Mouse (Mus musculus): ENCODE measurements around the gene Neurog3.

Gene Neurog3

DNA sequence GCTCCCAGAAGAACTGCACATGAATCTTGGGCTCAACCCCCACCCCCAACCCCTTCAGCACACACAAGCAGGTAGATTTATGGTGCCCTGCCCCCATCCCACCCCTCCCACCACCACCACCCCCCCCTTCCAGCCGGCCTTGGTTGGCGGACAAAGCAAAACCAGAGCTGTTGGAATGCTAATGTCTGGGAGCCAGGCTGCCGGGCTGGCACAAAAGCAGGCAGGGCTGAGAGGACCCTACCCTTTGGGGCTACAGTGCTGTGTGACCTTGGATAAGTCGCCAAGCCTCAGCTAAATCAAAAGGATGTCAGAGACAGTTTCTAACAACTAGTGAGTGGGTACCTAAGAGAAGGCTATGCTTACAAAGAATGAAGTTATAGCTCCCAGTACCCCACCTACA lies 4.3 kb downstream of the Neurog3 start:
- no peak for DNase-seq (ENCODE audit: extremely low spot score, low spot score)

DNA sequence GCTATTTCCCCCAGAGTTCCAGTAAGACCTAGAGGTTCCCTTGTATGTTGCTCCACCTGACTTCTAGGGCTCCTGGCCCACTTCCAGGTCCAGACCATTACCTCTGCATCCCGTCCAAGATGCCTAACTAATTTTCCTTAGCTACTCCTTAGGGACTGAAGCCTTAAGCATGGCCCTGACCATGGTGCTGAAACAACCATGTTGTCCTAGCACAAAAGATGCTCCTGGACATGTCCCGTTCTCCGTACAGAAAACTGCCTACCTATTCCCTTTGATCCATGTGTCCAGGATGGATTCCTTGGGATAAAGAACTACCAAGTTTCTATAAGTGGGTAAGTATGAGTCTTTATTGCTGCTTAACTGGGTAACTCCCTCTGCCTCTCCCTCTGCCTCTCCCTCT lies 5.2 kb downstream of the Neurog3 start:
- no peak for DNase-seq (ENCODE audit: extremely low spot score, low spot score)

DNA sequence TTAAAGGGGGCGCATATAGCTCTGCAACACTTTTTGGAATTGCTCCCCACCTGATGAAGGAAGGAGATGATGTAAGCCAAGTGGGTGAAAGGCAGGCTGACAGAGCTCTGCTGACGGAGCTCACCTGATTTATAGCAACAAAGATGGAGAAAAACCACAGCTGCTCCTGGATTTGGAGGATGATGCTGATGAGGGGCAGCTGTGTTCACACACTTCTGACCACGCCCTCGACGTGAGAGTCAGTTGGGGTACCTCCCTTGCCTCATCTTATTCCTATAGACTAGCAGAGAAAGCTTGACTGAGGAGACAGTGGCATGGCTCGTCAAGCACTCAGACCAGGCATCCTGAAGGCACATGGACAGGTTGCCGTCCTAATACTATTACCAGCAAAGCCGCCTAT lies 10.9 kb downstream of the Neurog3 start, which contains the start of gene Fam241b:
Gene Fam241b, minus strand, starts transcription at position 101 of the 400 bp plus-strand sequence.
- DNase-seq (ENCODE audit: extremely low spot score, low spot score), result no peak

DNA sequence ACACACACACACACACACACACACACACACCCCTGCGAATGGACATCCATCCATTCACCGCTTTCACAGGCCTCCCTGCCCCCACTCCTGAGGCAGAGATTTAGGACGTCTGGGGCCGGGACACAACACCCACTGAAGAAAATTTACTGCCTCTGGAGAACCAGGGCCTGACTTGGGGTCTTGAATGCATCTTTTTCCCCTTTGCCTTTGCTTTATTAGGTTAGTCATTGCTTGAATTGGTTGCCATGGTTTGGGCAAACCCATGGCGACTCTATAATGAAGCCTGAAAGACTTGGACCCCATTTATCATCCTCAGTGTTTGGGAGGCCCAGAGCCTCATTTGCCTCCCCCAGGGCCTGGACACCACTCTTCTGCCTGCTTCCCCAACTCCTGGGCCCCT lies 13.1 kb downstream of the Neurog3 start:
- peak; percentile 53 for DNase-seq (ENCODE audit: extremely low spot score, low spot score)

DNA sequence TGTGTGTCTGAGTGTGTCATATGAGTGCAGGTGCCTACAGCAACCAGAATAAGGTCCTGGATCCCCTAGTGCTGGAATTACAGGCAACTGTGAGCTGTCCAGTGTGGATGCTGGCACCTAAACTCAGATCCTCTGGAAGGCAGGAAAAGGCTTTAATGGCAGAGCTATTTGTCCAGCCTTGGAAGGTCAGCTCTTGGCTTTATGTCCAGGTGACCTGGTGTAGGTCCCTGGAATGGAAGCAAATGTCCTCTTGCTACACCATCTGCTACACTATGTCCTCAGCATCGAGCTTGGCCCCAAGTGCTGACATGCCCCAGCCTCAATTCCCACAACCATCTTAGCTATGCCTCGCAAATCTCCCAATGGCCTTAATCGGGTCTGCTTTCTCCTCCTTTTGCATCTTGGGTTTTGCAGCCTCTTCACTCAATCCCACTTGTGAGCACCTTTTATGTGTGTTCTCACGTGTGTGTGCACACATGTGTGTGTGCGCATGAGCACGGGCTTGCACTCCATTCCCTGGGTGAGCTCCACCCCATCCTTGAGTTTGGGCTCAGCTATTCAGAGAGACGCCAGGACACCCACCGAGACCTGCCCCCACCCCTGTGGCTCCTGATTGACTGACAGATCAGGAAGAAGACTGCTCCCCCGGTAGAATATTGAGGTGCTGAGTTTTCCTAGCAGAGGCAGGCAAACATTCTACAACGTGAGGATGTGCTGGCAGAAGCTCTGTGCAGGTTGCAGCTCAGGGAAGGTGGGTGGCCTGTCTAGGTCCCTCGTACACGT lies 14.8 kb downstream of the Neurog3 start:
- no peak for DNase-seq (ENCODE audit: extremely low spot score, low spot score)

DNA sequence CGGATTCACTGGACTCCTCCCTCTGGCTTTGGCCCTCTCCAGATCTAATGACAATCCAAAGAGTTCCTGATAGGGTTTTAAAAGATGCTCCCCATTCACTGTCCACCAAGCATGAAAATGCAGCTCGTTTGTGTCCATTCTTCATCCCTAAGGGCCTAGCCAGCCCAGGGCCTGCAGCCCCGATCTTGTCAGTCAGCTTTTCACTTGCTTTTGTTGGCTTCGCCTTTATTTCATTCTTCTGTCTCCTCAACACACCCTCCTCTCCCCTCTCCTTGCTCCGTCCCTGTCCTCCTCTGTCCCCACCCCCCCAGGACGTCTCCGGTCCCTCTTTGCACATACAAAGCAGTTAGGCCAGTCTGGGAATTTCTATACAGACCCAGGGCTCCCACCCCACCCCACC lies 17.0 kb downstream of the Neurog3 start:
- DNase-seq (ENCODE audit: extremely low spot score, low spot score), result no peak

DNA sequence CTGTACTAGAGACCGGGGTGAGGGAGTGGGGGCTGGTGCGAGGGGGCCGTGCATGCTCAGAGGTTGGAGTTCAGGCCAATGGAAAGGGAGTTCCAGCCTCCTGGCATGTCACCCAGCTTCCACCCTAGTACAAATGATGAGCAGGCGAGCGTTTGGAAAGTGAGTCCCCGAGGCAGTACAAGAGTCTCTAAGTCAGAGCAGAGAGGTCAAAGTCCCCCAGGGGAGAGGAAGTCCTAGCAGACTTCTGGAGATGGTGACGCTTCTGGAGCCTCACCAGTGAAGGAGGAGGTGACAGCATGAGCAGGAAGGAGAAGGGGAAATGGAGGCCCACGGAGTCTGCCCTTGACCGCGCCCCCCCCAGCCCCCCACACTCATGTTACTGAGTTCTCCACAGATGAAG lies 29.5 kb downstream of the Neurog3 start:
- DNase-seq (ENCODE audit: extremely low spot score, low spot score), result no peak

DNA sequence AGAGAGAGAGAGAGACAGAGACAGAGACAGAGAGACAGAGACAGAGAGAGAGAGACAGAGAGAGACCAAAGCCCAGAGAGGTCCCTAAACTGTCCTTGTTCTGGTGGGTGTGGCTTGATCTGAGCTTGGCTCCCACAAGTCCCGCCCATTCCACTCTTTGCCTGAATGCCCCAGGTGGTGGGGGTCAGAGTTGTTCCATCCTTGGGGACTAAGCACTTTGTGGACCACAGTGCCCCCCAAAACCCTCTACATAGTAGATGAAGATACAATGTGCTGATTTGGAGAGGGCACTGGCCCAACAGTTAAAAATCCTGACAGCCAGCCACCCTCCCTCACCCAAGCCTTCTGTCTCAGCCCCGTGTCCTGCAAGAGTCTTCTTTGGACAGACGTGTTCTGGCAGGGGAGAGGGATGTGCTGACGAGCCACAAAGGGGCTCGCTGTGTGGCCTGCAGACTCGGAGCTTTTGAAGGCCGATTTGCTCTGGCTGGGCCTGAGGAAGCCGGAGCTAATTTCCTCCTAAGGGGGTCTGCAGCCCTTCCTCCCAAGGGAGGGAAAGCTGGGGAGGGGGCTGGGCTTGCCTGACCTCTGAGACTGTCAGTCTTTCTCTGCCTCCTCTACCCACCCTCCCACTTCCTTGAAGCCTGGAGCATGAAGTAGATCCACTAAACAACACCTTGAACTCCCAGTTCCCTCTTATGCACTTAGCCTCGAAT lies 40.1 kb downstream of the Neurog3 start:
- peak; percentile 42 for DNase-seq (ENCODE audit: extremely low spot score, low spot score)

DNA sequence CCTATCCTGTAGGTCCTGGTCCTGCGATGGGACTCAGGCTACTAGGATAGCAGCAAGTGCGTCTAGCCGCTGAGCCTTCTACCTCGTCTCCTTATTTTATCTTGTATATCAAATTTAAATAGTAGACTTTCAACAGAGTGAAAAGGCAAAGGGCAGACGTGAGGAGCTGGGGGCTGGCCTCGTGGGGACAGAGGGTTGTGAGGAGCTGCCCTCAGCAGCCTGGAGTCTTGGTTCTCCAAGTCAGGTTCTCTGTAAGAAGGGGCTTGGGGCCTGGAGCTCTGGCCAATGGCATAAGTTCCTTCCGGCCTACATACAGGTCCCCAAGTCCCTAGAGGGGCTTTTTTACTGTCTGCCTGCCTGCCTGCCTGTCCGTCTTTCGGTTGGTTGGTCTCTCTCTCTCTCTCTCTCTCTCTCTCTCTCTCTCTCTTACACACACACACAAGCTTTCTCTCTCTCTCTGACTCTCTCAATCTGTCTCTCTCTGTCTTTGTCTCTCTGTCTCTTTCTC lies 41.1 kb downstream of the Neurog3 start:
- DNase-seq (ENCODE audit: extremely low spot score, low spot score), result no peak

DNA sequence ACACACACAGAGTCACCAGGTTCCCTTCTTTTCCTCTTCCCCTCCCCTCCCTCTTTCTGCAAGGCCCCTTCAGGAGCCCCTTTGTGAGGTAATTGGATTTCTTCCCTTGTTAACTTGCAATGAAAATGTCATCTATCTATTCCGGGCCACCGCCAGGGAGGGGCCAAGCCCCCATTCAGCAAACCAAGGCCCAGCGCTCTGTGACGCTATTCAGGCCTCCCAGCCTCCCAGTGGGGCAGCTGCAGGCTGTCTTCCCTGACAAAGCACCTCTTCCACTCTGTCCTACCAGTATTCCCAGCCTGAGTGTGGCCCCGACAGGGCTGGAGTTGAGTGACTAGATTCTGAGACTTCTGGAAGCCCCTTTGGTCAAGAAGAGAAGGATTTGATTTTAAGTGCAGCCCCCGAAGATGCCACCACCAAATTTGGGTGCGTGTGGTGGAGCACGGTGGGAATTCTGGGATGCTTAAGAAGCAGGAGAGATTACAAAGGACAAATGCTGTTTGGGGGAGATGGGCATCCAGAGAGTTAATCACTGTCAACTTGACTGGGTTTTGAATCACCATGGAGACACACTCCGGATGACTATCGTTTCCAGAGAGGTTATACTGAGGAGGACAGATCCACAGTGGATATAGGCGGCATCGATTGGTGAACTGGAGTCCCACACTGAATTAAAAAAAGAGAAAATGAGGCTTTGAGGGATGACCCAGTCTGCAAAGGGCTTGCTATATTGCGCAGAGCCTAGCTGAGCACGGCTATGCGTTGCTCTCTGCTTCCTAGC lies 41.8 kb downstream of the Neurog3 start:
- peak; percentile 58 for DNase-seq (ENCODE audit: extremely low spot score, low spot score)

DNA sequence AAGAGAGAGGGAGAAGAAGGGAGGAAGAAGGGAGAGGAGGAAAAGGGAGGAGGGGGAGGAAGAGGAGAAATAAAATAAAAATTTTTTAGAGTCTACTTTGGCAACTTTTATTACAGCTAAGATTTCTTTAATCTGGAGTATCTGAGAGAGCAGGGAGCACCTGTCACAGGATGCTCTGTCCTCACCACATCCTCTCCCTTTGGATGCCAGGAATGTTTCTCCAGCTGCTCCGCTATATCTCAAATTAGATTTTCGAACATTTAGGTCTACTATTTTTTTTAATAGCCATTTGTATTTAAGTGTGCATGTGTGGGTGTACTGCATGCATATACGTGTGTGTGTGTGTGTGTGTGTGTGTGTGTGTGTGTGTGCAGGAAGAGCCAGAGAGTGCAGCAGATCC lies 47.1 kb downstream of the Neurog3 start:
- DNase-seq (ENCODE audit: extremely low spot score, low spot score), result no peak

DNA sequence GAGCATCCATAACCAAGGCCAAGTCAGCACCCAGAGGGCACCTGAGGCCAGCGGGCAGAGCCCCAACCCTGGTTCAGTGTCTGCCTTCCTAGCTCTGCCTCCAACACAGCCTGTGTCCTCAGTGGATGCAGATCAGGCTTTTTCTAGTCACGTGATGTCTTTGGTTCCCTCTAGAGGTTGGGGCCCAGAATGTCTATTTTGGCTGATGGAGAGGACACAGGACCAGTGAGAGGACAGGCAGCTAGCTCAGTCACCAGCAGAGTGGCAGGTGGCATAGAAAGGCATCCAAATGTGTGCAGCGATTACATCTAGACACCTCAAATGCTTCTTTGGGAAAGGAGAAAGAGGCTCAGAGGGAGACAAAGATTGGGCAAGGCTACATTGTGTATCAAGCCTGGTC lies 48.8 kb downstream of the Neurog3 start:
- no peak for DNase-seq (ENCODE audit: extremely low spot score, low spot score)

DNA sequence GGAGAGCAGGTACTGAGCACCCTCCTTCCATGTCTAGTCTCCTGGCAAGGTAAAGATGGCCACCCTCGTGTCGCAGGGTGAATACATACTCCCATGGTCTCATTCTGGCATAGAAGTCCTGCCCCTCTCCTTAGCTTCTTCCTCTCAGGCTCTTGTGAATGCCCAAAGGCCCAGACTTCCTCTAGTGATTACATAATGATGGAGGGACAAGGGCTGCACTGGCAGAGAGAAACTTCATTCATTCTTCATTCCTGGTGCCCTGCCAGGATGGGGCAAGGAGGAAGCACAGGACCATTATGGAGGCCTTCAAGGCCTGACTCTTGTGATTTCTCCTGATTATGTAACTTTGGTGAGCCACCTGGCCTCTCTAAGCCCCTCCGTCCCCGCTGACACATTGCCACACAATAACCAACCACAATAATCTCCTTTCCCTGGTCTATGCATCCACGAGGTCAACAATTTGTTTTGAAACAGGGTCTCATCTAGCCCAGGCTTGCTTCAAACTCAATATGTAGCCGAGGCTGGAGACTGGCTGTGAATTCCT lies 49.7 kb downstream of the Neurog3 start:
- no peak for DNase-seq (ENCODE audit: extremely low spot score, low spot score)

DNA sequence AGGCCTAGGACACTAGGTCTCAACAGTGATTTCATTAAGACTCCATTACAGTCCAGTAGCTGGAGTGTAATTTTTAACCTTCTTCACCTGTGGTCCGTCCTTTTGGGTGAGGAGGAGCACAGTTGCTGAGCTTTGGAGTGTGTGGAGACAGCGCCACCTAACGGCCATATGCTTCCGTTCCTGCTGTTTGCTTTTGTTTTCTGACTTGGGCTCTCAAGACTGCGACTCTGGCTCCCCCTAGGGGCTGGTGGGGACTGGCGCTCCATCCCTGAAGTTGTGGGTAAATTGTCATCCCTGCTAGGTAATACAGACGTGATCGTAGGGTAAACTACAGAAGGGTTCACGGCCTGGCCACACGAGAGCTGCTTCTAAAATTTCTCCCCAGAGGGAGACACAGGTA lies 50.2 kb downstream of the Neurog3 start:
- peak; percentile 97 for DNase-seq (ENCODE audit: extremely low spot score, low spot score)
